In genomic region chr14:7977471-7977870, GRCm38 (mm10) we compare ENCODE assay signal across 38 mouse cellular contexts. TPM values are rescaled to one million over a fixed set of nuclear protein-coding genes. Genes with fewer than 3 reads are reported as not detected.
DNase-seq lines count a peak whose midpoint lies in the region; ATAC-seq lines count a peak whose summit lies in the region.
"Had no signal": no experiment of that assay in that cellular context is flagged by ENCODE, and none has a peak within 500 bp of the region (broad histone marks: within the 10 kb centered on the region; RNA-seq: fewer than 3 reads in every experiment).

No protein-coding gene starts in this region.

- no peak overlapping the region for H3K27ac ChIP-seq in hindbrain, embryonic 10.5 days
- no peak overlapping the region for H3K27ac ChIP-seq in forebrain, embryonic 10.5 days
- H3K27ac ChIP-seq: embryonic facial prominence, embryonic 13.5 days; hindbrain, embryonic 15.5 days; intestine, embryonic 15.5 days; kidney, postnatal 0 days; limb, embryonic 10.5 days; limb, embryonic 15.5 days; macrophage; neural tube, embryonic 12.5 days had no signal

- no peak for DNase-seq in frontal cortex, adult 2 months (ENCODE audit: extremely low spot score in 1 of 2, low spot score in 1 of 2)
- peak; percentile 74 for DNase-seq in 416B (ENCODE audit: low read depth)
- no peak for DNase-seq in hindbrain, embryonic 10.5 days (ENCODE audit: low spot score)
- no peak for DNase-seq in forebrain, embryonic 10.5 days (ENCODE audit: extremely low spot score, low spot score)
- DNase-seq: adrenal gland, adult 2 months; adrenal gland, postnatal 36 days; cerebellum, adult 2 months; cerebellum, postnatal 14 days; embryo, embryonic 11 days; gastrocnemius, postnatal 14 days; heart, adult 18-20 months; heart, postnatal 36 days; kidney, adult 8-10 months; kidney, postnatal 4 days; lung, adult 2 months; lung, postnatal 10 days; right cerebral cortex, adult 18-20 months; spleen, adult 18-20 months; thymus, postnatal 14 days had no signal

- no peaks in the 10 kb centered on the region for H3K4me1 ChIP-seq in hindbrain, embryonic 10.5 days (replicated peaks)
- H3K4me1 ChIP-seq in forebrain, embryonic 10.5 days: no peaks in the 10 kb centered on the region
- H3K4me1 ChIP-seq: embryonic facial prominence, embryonic 13.5 days; hindbrain, embryonic 15.5 days; intestine, embryonic 15.5 days; limb, embryonic 10.5 days; limb, embryonic 15.5 days; neural tube, embryonic 12.5 days had no signal

- no peaks in the 10 kb centered on the region for H3K36me3 ChIP-seq in hindbrain, embryonic 10.5 days
- H3K36me3 ChIP-seq in forebrain, embryonic 10.5 days (replicated peaks): no peaks in the 10 kb centered on the region
- H3K36me3 ChIP-seq: embryonic facial prominence, embryonic 13.5 days; hindbrain, embryonic 15.5 days; intestine, embryonic 15.5 days; limb, embryonic 10.5 days; limb, embryonic 15.5 days; neural tube, embryonic 12.5 days had no signal

- WGBS in hindbrain, embryonic 10.5 days: 93% methylated on average over 1 of the region's 1 CpGs
- 88% methylated on average over 1 of the region's 1 CpGs for WGBS in forebrain, embryonic 10.5 days

- H3K4me3 ChIP-seq in hindbrain, embryonic 10.5 days: no peak overlapping the region
- H3K4me3 ChIP-seq in forebrain, embryonic 10.5 days: no peak overlapping the region
- H3K4me3 ChIP-seq: embryonic facial prominence, embryonic 13.5 days; hindbrain, embryonic 15.5 days; intestine, embryonic 15.5 days; limb, embryonic 10.5 days; limb, embryonic 15.5 days; neural tube, embryonic 12.5 days had no signal

- no peaks in the 10 kb centered on the region for H3K9me3 ChIP-seq in hindbrain, embryonic 10.5 days
- no peaks in the 10 kb centered on the region for H3K9me3 ChIP-seq in forebrain, embryonic 10.5 days
- H3K9me3 ChIP-seq: embryonic facial prominence, embryonic 13.5 days; hindbrain, embryonic 15.5 days; intestine, embryonic 15.5 days; limb, embryonic 10.5 days; limb, embryonic 15.5 days; neural tube, embryonic 12.5 days had no signal

- H3K27me3 ChIP-seq in hindbrain, embryonic 10.5 days (ENCODE audit: insufficient read depth, poor library complexity, severe bottlenecking): no peaks in the 10 kb centered on the region
- no peaks in the 10 kb centered on the region for H3K27me3 ChIP-seq in forebrain, embryonic 10.5 days (ENCODE audit: poor library complexity, severe bottlenecking)
- H3K27me3 ChIP-seq: embryonic facial prominence, embryonic 13.5 days; hindbrain, embryonic 15.5 days; intestine, embryonic 15.5 days; limb, embryonic 15.5 days; neural tube, embryonic 12.5 days had no signal

- ATAC-seq in frontal cortex, adult (ENCODE audit: low TSS enrichment): 0 out of 2 replicates have a peak, but pooled peaks have one; percentile 52
- peak; percentile 69 for ATAC-seq in common myeloid progenitor, adult 5-6 weeks (replicated peaks; ENCODE audit: low read depth, poor library complexity, severe bottlenecking)
- ATAC-seq in megakaryocyte progenitor cell, adult 5-6 weeks (replicated peaks; ENCODE audit: poor library complexity): peak; percentile 54
- ATAC-seq: forebrain, embryonic 16.5 days; intestine, embryonic 15.5 days; midbrain, embryonic 16.5 days had no signal

RNA-seq across cellular contexts. Expression of gene Dnase1l3, which starts 16.9 kb away (rescaled TPM):
- polyA plus RNA-seq in frontal cortex, adult 2 months (2012; rRNA removed): 0.08 TPM in 2 replicates
- not detected in 2 replicates for total RNA-seq in common myeloid progenitor, adult 5-6 weeks (2017)
- 0.05 and 0.12 TPM in 2 replicates for total RNA-seq in megakaryocyte progenitor cell, adult 5-6 weeks (2015)
- total RNA-seq in megakaryocyte progenitor cell, adult 5-6 weeks (2017): not detected in 2 replicates
- 0.07 TPM in 1 of 2 replicates, not detected in the other for polyA plus RNA-seq in hindbrain, embryonic 10.5 days (2016; fragmentation: Nextera tagmentation; extraction: Ambion mirVana)
- not detected in 2 replicates for polyA plus RNA-seq in forebrain, embryonic 10.5 days (2016; fragmentation: Nextera tagmentation; extraction: Ambion mirVana)
- total RNA-seq: layer of hippocampus, adult 8-10 months had no signal
- polyA plus RNA-seq: forebrain, embryonic 11.5 days; limb, embryonic 10.5 days had no signal

RNA-seq across cellular contexts. Expression of gene Gm45521, which starts 20.4 kb away (rescaled TPM):
- not detected in 2 replicates for polyA plus RNA-seq in frontal cortex, adult 2 months (2012; rRNA removed)
- not detected in 2 replicates for total RNA-seq in common myeloid progenitor, adult 5-6 weeks (2017)
- total RNA-seq in megakaryocyte progenitor cell, adult 5-6 weeks (2015): not detected in 2 replicates
- not detected in 2 replicates for total RNA-seq in megakaryocyte progenitor cell, adult 5-6 weeks (2017)
- 0.56 and 0.85 TPM in 2 replicates for polyA plus RNA-seq in hindbrain, embryonic 10.5 days (2016; fragmentation: Nextera tagmentation; extraction: Ambion mirVana)
- polyA plus RNA-seq in forebrain, embryonic 10.5 days (2016; fragmentation: Nextera tagmentation; extraction: Ambion mirVana): 0.22 and 0.32 TPM in 2 replicates
- total RNA-seq: adrenal gland, adult 2 months; adrenal gland, postnatal 36 days; gastrocnemius, postnatal 14 days; heart, adult 18-20 months; heart, postnatal 36 days; layer of hippocampus, postnatal 25 days had no signal
- polyA plus RNA-seq: adrenal gland, adult 2 months; cerebellum, adult 2 months; embryonic facial prominence, embryonic 13.5 days; forebrain, embryonic 11.5 days; heart, embryonic 16.5 days; hindbrain, embryonic 15.5 days; intestine, embryonic 15.5 days; kidney, postnatal 0 days; limb, embryonic 10.5 days; limb, embryonic 15.5 days; lung, adult 2 months; macrophage; neural tube, embryonic 12.5 days; stomach, embryonic 16.5 days; urinary bladder, adult 2 months had no signal

RNA-seq across cellular contexts. Expression of gene Abhd6, which starts 25.2 kb away (rescaled TPM):
- 46.4 and 50.4 TPM in 2 replicates for polyA plus RNA-seq in frontal cortex, adult 2 months (2012; rRNA removed)
- total RNA-seq in common myeloid progenitor, adult 5-6 weeks (2017): 1.4 and 1.8 TPM in 2 replicates
- total RNA-seq in megakaryocyte progenitor cell, adult 5-6 weeks (2015): 0.47 and 0.56 TPM in 2 replicates
- total RNA-seq in megakaryocyte progenitor cell, adult 5-6 weeks (2017): 0.54 TPM in 2 replicates
- 14.8 and 15.1 TPM in 2 replicates for polyA plus RNA-seq in hindbrain, embryonic 10.5 days (2016; fragmentation: Nextera tagmentation; extraction: Ambion mirVana)
- 18.6 and 20.2 TPM in 2 replicates for polyA plus RNA-seq in forebrain, embryonic 10.5 days (2016; fragmentation: Nextera tagmentation; extraction: Ambion mirVana)
